8 mouse cellular contexts compared by ENCODE assay signal in genomic region chr7:16922360-16922973, GRCm38 (mm10). TPM values are rescaled to one million over a fixed set of nuclear protein-coding genes. Genes with fewer than 3 reads are reported as not detected.
DNase-seq lines count a peak whose midpoint lies in the region; ATAC-seq and TF ChIP-seq lines count a peak whose summit lies in the region.

No protein-coding gene starts in this region.

- peaks cover 43% of the 10 kb centered on the region for H3K36me3 ChIP-seq in heart, embryonic 13.5 days
- H3K36me3 ChIP-seq in ES-E14 (ENCODE audit: control insufficient read depth, insufficient read depth, low read length, poor library complexity, severe bottlenecking), result peaks cover 31% of the 10 kb centered on the region
- H3K36me3 ChIP-seq in embryonic facial prominence, embryonic 10.5 days (replicated peaks), result peaks cover 46% of the 10 kb centered on the region
- H3K36me3 ChIP-seq in hindbrain, embryonic 15.5 days, result peaks cover 15% of the 10 kb centered on the region
- H3K36me3 ChIP-seq in limb, embryonic 13.5 days, result peaks cover 25% of the 10 kb centered on the region

- intact Hi-C loops in heart, postnatal 25 days (cut with DNase I), result loop anchor here (2.0 to 5.0 kb wide), 2 partner anchors 106 to 180 kb away; partner anchors contain the start of gene Fkrp

- no peak for ATAC-seq in heart, embryonic 13.5 days (ENCODE audit: extremely low read depth, insufficient number of reproducible peaks, low FRiP score, low TSS enrichment)
- no peak for ATAC-seq in hindbrain, embryonic 15.5 days (ENCODE audit: low FRiP score, low read depth)
- no peak for ATAC-seq in limb, embryonic 13.5 days (ENCODE audit: low FRiP score, low read depth)

- H3K4me2 ChIP-seq in heart, embryonic 13.5 days, result peak overlapping the region; percentile 98
- peak overlapping the region; percentile 89 for H3K4me2 ChIP-seq in hindbrain, embryonic 15.5 days
- peak overlapping the region; percentile 93 for H3K4me2 ChIP-seq in limb, embryonic 13.5 days (replicated peaks)

- DNase-seq in heart, postnatal 25 days (ENCODE audit: low spot score), result no peak
- no peak for DNase-seq in ES-E14 (ENCODE audit: low read depth, low spot score)
- DNase-seq in embryonic facial prominence, embryonic 10.5 days (ENCODE audit: low spot score), result peak; percentile 20
- DNase-seq in ovary, adult 18-20 months (ENCODE audit: low spot score), result no peak

- TF ChIP-seq CTCF in olfactory bulb, adult 2 months (IDR thresholded peaks at IDR 0.05; ENCODE audit: insufficient read depth, low read depth, low read length), result no peak

- H3K9ac ChIP-seq in heart, embryonic 13.5 days, result peak overlapping the region; percentile 98
- H3K9ac ChIP-seq in ES-E14 (ENCODE audit: insufficient read depth, low read depth, low read length, poor library complexity, severe bottlenecking), result no peak overlapping the region
- H3K9ac ChIP-seq in hindbrain, embryonic 15.5 days, result peak overlapping the region; percentile 95
- H3K9ac ChIP-seq in limb, embryonic 13.5 days, result peak overlapping the region; percentile 93

- no peaks in the 10 kb centered on the region for H3K27me3 ChIP-seq in heart, embryonic 13.5 days (replicated peaks)
- H3K27me3 ChIP-seq in embryonic facial prominence, embryonic 10.5 days (replicated peaks; ENCODE audit: low read depth, poor library complexity, severe bottlenecking), result no peaks in the 10 kb centered on the region
- no peaks in the 10 kb centered on the region for H3K27me3 ChIP-seq in hindbrain, embryonic 15.5 days
- no peaks in the 10 kb centered on the region for H3K27me3 ChIP-seq in limb, embryonic 13.5 days

- in situ Hi-C loops in ES-E14 (cut with MboI; ENCODE audit: low sequenced_read_pairs in 2 of 2, unreplicated experiment in 2 of 2), result loop anchor here in 1 of 2 experiments (25.0 kb wide), 1 partner anchor 110 kb away; the partner anchor contains the start of genes Fkrp and Strn4

- no peak for TF ChIP-seq POLR2A in olfactory bulb, adult 2 months (IDR thresholded peaks at IDR 0.05; ENCODE audit: insufficient read depth, low read depth, low read length)

- WGBS in heart, embryonic 13.5 days, result 52% methylated on average over 10 of the region's 10 CpGs
- 57% methylated on average over 10 of the region's 10 CpGs for WGBS in embryonic facial prominence, embryonic 10.5 days
- WGBS in hindbrain, embryonic 15.5 days, result 31% methylated on average over 10 of the region's 10 CpGs
- WGBS in limb, embryonic 13.5 days, result 56% methylated on average over 10 of the region's 10 CpGs
- 18% methylated on average over 10 of the region's 10 CpGs for WGBS in olfactory bulb, adult 2 months

- peak overlapping the region; percentile 94 for H3K27ac ChIP-seq in heart, embryonic 13.5 days (replicated peaks)
- H3K27ac ChIP-seq in ES-E14 (ENCODE audit: insufficient read depth, low read depth, low read length, poor library complexity, severe bottlenecking), result no peak overlapping the region
- H3K27ac ChIP-seq in embryonic facial prominence, embryonic 10.5 days (replicated peaks), result peak overlapping the region; percentile 98
- peak overlapping the region; percentile 96 for H3K27ac ChIP-seq in hindbrain, embryonic 15.5 days (replicated peaks)
- peak overlapping the region; percentile 90 for H3K27ac ChIP-seq in limb, embryonic 13.5 days
- peak overlapping the region; percentile 96 for H3K27ac ChIP-seq in olfactory bulb, adult 2 months (ENCODE audit: insufficient read depth, low read depth, low read length)

- H3K9me3 ChIP-seq in heart, embryonic 13.5 days, result no peaks in the 10 kb centered on the region
- H3K9me3 ChIP-seq in ES-E14 (ENCODE audit: control insufficient read depth, insufficient read depth, low read depth, low read length), result no peaks in the 10 kb centered on the region
- H3K9me3 ChIP-seq in embryonic facial prominence, embryonic 10.5 days, result no peaks in the 10 kb centered on the region
- no peaks in the 10 kb centered on the region for H3K9me3 ChIP-seq in hindbrain, embryonic 15.5 days
- H3K9me3 ChIP-seq in limb, embryonic 13.5 days, result no peaks in the 10 kb centered on the region

- H3K4me1 ChIP-seq in heart, embryonic 13.5 days, result peaks cover 54% of the 10 kb centered on the region
- peaks cover 0 to 26% of the 10 kb centered on the region in 2 experiments; a peak in 1 of 4 replicates for H3K4me1 ChIP-seq in ES-E14 (ENCODE audit: control insufficient read depth in 2 of 2, insufficient read depth in 2 of 2, low read length in 2 of 2, poor library complexity in 1 of 2)
- peaks cover 51% of the 10 kb centered on the region for H3K4me1 ChIP-seq in embryonic facial prominence, embryonic 10.5 days
- peaks cover 57% of the 10 kb centered on the region for H3K4me1 ChIP-seq in hindbrain, embryonic 15.5 days (replicated peaks)
- peaks cover 39% of the 10 kb centered on the region for H3K4me1 ChIP-seq in limb, embryonic 13.5 days
- H3K4me1 ChIP-seq in olfactory bulb, adult 2 months (ENCODE audit: control insufficient read depth, insufficient read depth, low read length), result peaks cover 51% of the 10 kb centered on the region

- peak overlapping the region; percentile 97 for H3K4me3 ChIP-seq in heart, embryonic 13.5 days
- peak overlapping the region; percentile 87 to 91 for H3K4me3 ChIP-seq in ES-E14 (ENCODE audit: insufficient read depth in 1 of 2, low read depth in 1 of 2, low read length in 2 of 2, poor library complexity in 1 of 2, severe bottlenecking in 1 of 2)
- H3K4me3 ChIP-seq in embryonic facial prominence, embryonic 10.5 days, result peak overlapping the region; percentile 96
- H3K4me3 ChIP-seq in hindbrain, embryonic 15.5 days, result peak overlapping the region; percentile 88
- H3K4me3 ChIP-seq in limb, embryonic 13.5 days, result peak overlapping the region; percentile 75
- H3K4me3 ChIP-seq in olfactory bulb, adult 2 months (ENCODE audit: insufficient read depth, low read depth, low read length), result peak overlapping the region; percentile 89

TF ChIP-seq in ES-E14, 5 proteins besides CTCF, POLR2A, EP300 and RAD21:
- no peak for TF ChIP-seq HCFC1 (IDR thresholded peaks at IDR 0.05; ENCODE audit: borderline replicate concordance, insufficient read depth, low read length)
- TF ChIP-seq MAFK (IDR thresholded peaks at IDR 0.05; ENCODE audit: insufficient read depth, low read depth, low read length), result no peak
- no peak for TF ChIP-seq ZC3H11A (IDR thresholded peaks at IDR 0.05; ENCODE audit: borderline replicate concordance, low read depth, low read length)
- TF ChIP-seq ZNF384 (IDR thresholded peaks at IDR 0.05; ENCODE audit: low read depth, low read length), result no peak
- TF ChIP-seq CHD2 (IDR thresholded peaks at IDR 0.05; ENCODE audit: low read depth, low read length), result no peak

RNA-seq across cellular contexts. Expression of gene Calm3, which starts 1.4 kb away (rescaled TPM):
- 85.5 and 101 TPM in 2 replicates for polyA plus RNA-seq in heart, embryonic 13.5 days (2015; fragmentation: Nextera tagmentation; extraction: Ambion mirVana)
- total RNA-seq in heart, postnatal 25 days (2021), result 100 to 1,000 TPM; 196 to 203 TPM
- total RNA-seq in ES-E14 (2012; rRNA removed), result 163 and 198 TPM in 2 replicates
- polyA plus RNA-seq in embryonic facial prominence, embryonic 10.5 days (2016; fragmentation: Nextera tagmentation; extraction: Ambion mirVana), result 121 and 126 TPM in 2 replicates
- polyA plus RNA-seq in hindbrain, embryonic 15.5 days (2015; fragmentation: Nextera tagmentation; extraction: Ambion mirVana), result 382 and 391 TPM in 2 replicates
- 103 and 115 TPM in 2 replicates for polyA plus RNA-seq in limb, embryonic 13.5 days (2015; fragmentation: Nextera tagmentation; extraction: Ambion mirVana)
- polyA plus RNA-seq in olfactory bulb, adult 2 months (2012; ENCODE audit: insufficient read depth, insufficient read length, low replicate concordance, missing spikeins), result 1,020 and 1,388 TPM in 2 replicates

RNA-seq across cellular contexts. Expression of gene Ptgir, which starts 16.2 kb away (rescaled TPM):
- polyA plus RNA-seq in heart, embryonic 13.5 days (2015; fragmentation: Nextera tagmentation; extraction: Ambion mirVana), result 0.32 and 0.59 TPM in 2 replicates
- 1 to 10 TPM; 2.1 to 3.1 TPM for total RNA-seq in heart, postnatal 25 days (2021)
- 0.09 and 0.26 TPM in 2 replicates for total RNA-seq in ES-E14 (2012; rRNA removed)
- polyA plus RNA-seq in embryonic facial prominence, embryonic 10.5 days (2016; fragmentation: Nextera tagmentation; extraction: Ambion mirVana), result 0.52 and 0.64 TPM in 2 replicates
- 0.13 and 0.52 TPM in 2 replicates for polyA plus RNA-seq in hindbrain, embryonic 15.5 days (2015; fragmentation: Nextera tagmentation; extraction: Ambion mirVana)
- 2.0 TPM in 2 replicates for polyA plus RNA-seq in limb, embryonic 13.5 days (2015; fragmentation: Nextera tagmentation; extraction: Ambion mirVana)
- polyA plus RNA-seq in olfactory bulb, adult 2 months (2012; ENCODE audit: insufficient read depth, insufficient read length, low replicate concordance, missing spikeins), result not detected in 2 replicates

RNA-seq across cellular contexts. Expression of gene Pnmal2, which starts 22.0 kb away (rescaled TPM):
- 4.0 and 4.1 TPM in 2 replicates for polyA plus RNA-seq in heart, embryonic 13.5 days (2015; fragmentation: Nextera tagmentation; extraction: Ambion mirVana)
- total RNA-seq in heart, postnatal 25 days (2021), result 1 to 10 TPM; 3.7 to 4.1 TPM
- total RNA-seq in ES-E14 (2012; rRNA removed), result 0.71 and 0.85 TPM in 2 replicates
- polyA plus RNA-seq in embryonic facial prominence, embryonic 10.5 days (2016; fragmentation: Nextera tagmentation; extraction: Ambion mirVana), result 2.9 and 4.6 TPM in 2 replicates
- 142 and 150 TPM in 2 replicates for polyA plus RNA-seq in hindbrain, embryonic 15.5 days (2015; fragmentation: Nextera tagmentation; extraction: Ambion mirVana)
- polyA plus RNA-seq in limb, embryonic 13.5 days (2015; fragmentation: Nextera tagmentation; extraction: Ambion mirVana), result 22.7 and 23.4 TPM in 2 replicates
- polyA plus RNA-seq in olfactory bulb, adult 2 months (2012; ENCODE audit: insufficient read depth, insufficient read length, low replicate concordance, missing spikeins), result not detected in 2 replicates

RNA-seq across cellular contexts. Expression of gene Gng8, which starts 30.9 kb away (rescaled TPM):
- polyA plus RNA-seq in heart, embryonic 13.5 days (2015; fragmentation: Nextera tagmentation; extraction: Ambion mirVana), result 4.5 and 4.9 TPM in 2 replicates
- total RNA-seq in heart, postnatal 25 days (2021), result under 1 TPM; 0.45 to 0.86 TPM
- total RNA-seq in ES-E14 (2012; rRNA removed), result 0.79 and 1.0 TPM in 2 replicates
- polyA plus RNA-seq in embryonic facial prominence, embryonic 10.5 days (2016; fragmentation: Nextera tagmentation; extraction: Ambion mirVana), result 14.7 and 20.3 TPM in 2 replicates
- polyA plus RNA-seq in hindbrain, embryonic 15.5 days (2015; fragmentation: Nextera tagmentation; extraction: Ambion mirVana), result 1.3 and 5.3 TPM in 2 replicates
- 15.4 and 16.0 TPM in 2 replicates for polyA plus RNA-seq in limb, embryonic 13.5 days (2015; fragmentation: Nextera tagmentation; extraction: Ambion mirVana)
- not detected in 2 replicates for polyA plus RNA-seq in olfactory bulb, adult 2 months (2012; ENCODE audit: insufficient read depth, insufficient read length, low replicate concordance, missing spikeins)

RNA-seq across cellular contexts. Expression of gene Pnmal1, which starts 37.0 kb away (rescaled TPM):
- 0.11 and 0.15 TPM in 2 replicates for polyA plus RNA-seq in heart, embryonic 13.5 days (2015; fragmentation: Nextera tagmentation; extraction: Ambion mirVana)
- not detected for total RNA-seq in heart, postnatal 25 days (2021)
- 0.26 and 0.45 TPM in 2 replicates for total RNA-seq in ES-E14 (2012; rRNA removed)
- polyA plus RNA-seq in embryonic facial prominence, embryonic 10.5 days (2016; fragmentation: Nextera tagmentation; extraction: Ambion mirVana), result 3.4 and 4.0 TPM in 2 replicates
- polyA plus RNA-seq in hindbrain, embryonic 15.5 days (2015; fragmentation: Nextera tagmentation; extraction: Ambion mirVana), result 52.6 and 57.5 TPM in 2 replicates
- 1.00 and 1.0 TPM in 2 replicates for polyA plus RNA-seq in limb, embryonic 13.5 days (2015; fragmentation: Nextera tagmentation; extraction: Ambion mirVana)
- not detected in 2 replicates for polyA plus RNA-seq in olfactory bulb, adult 2 months (2012; ENCODE audit: insufficient read depth, insufficient read length, low replicate concordance, missing spikeins)
